Mouse (Mus musculus): ENCODE measurements around the gene Cdadc1.

DNA sequence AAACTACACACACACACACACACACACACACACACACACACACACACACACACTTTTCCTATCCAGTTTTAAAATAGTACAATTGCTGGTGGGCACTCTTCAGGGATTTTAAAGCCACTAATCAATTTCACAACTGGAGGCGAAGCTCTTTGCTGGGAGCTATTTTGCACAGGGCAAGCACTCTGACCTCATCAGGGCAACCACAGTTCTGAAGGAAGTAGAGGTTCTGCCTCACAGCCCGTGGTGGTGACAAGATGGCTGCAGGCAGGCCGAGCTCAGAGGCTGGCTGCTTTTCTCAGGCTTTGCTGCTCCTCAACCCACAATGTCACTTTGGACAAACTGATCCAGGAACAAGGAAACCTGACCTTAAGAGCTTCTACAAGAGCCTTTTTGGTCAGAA, 9.3 kb upstream of the Cdadc1 start:
- no peak for TF ChIP-seq CTCF (IDR thresholded peaks at IDR 0.05; ENCODE audit: low read depth)
- no peak for TF ChIP-seq EP300 (IDR thresholded peaks at IDR 0.05; ENCODE audit: low read depth)

Measured in liver, postnatal 0 days (tissue).